Mouse (Mus musculus) stomach, postnatal 0 days (tissue): ENCODE results near the gene Agpat4.

Source experiments
- CTCF ChIP-seq: IDR thresholded peaks from 2 replicates; pipeline ENCODE4 v1.5.1; 2016; ENCODE audit warnings: antibody characterized with exemption, low read depth, mild to moderate bottlenecking, moderate library complexity
- EP300 ChIP-seq: optimal IDR thresholded peaks from 2 replicates; pipeline ENCODE3; 2016; ENCODE audit warnings: antibody characterized with exemption

DNA sequence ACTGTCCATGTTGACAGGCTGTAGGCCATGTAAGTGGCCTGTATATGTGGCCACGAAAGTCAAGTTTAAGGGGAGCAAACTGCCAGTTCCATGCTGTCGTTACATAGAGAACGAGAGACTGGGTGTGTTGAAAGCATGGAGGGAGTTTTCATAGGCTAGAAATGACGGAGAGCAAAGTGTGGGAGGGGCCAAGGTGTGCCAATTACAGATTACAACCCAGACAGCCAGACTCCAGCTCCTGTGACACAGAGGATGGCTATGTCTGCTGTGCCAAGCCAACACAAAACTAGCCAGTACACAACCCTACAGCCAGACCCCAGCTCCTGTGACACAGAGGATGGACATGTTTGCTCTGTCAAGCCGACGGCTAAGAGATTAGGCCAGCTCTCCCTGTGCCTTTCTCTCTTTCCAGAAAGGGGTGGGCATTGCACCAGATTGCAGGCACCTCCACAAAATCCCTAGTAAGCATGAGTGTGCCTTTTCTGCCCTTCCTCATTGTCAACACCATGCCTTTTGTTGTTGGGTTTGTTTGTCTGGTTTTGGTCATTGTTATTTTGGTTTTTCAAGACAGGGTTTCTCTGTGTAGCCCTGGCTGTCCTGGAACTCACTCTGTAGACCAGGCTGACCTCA lies 30.8 kb downstream of the Agpat4 start:
- TF ChIP-seq CTCF (no peak), EP300 (no peak)
